Mouse (Mus musculus): ENCODE results near the gene Vgll4. TPM values are rescaled to one million over a fixed set of nuclear protein-coding genes. Genes with fewer than 3 reads are reported as not detected.

Vgll4 gene
- polyA plus RNA-seq, 1 experiment from 2014 or later = 10.0 TPM

DNA sequence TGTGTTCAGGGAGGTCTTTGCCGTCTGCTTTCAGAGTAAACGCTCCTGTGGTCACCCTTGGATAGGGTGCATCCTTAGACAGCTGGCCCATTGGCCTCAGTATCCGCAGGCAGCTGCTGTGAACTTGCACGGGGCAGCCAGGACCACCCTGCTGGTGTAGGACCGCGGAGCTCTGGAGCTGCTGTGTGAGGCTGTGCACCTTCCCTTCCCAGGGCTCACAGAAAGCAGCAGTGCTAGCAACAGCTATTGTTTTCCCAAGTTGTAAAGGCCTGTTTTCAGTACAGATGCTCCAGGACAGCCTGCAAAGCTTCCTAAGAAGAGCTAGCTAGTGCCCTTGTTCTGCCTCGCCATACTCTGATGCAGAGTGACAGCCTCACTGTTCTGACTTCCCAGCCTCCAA, 118.1 kb downstream of the Vgll4 start:
- WGBS (ENCODE audit: insufficient replicate concordance) = 61% methylated on average over 7 of the region's 7 CpGs
- Histone ChIP-seq H3K27ac (ENCODE audit: low read length) (no peak overlapping the region), H3K4me1 (ENCODE audit: control insufficient read depth, low read depth, low read length) (no peaks in the 10 kb centered on the region; the same call in 1 of the 2 replicates), H3K4me2 (ENCODE audit: low read depth, low read length) (no peak overlapping the region), H3K9ac (ENCODE audit: low read depth, low read length) (no peak overlapping the region), H3K9me3 (replicated peaks; ENCODE audit: control insufficient read depth, low read length) (no peaks in the 10 kb centered on the region), H3K4me3 (ENCODE audit: low read depth, low read length) (no peak overlapping the region), H3K27me3 (ENCODE audit: control insufficient read depth, insufficient read depth, low read depth, low read length) (no peaks in the 10 kb centered on the region), H3K36me3 (ENCODE audit: control insufficient read depth, insufficient read depth) (no peaks in the 10 kb centered on the region)
- ATAC-seq (ENCODE audit: low read depth) = no peak

GRCm38 (mm10) chr6:114849787-114850186, 120.0 kb downstream of the Vgll4 start:
- Histone ChIP-seq H3K9me3 (replicated peaks; ENCODE audit: control insufficient read depth, low read length) (no peaks in the 10 kb centered on the region), H3K4me3 (ENCODE audit: low read depth, low read length) (no peak overlapping the region), H3K36me3 (ENCODE audit: control insufficient read depth, insufficient read depth) (no peaks in the 10 kb centered on the region), H3K9ac (ENCODE audit: low read depth, low read length) (no peak overlapping the region), H3K4me1 (ENCODE audit: control insufficient read depth, low read depth, low read length) (no peaks in the 10 kb centered on the region; the same call in 1 of the 2 replicates), H3K27me3 (ENCODE audit: control insufficient read depth, insufficient read depth, low read depth, low read length) (no peaks in the 10 kb centered on the region), H3K4me2 (ENCODE audit: low read depth, low read length) (no peak overlapping the region), H3K27ac (ENCODE audit: low read length) (no peak overlapping the region)
- ATAC-seq (ENCODE audit: low read depth) = no peak
- WGBS (ENCODE audit: insufficient replicate concordance) = 53% methylated on average over 8 of the region's 8 CpGs

DNA sequence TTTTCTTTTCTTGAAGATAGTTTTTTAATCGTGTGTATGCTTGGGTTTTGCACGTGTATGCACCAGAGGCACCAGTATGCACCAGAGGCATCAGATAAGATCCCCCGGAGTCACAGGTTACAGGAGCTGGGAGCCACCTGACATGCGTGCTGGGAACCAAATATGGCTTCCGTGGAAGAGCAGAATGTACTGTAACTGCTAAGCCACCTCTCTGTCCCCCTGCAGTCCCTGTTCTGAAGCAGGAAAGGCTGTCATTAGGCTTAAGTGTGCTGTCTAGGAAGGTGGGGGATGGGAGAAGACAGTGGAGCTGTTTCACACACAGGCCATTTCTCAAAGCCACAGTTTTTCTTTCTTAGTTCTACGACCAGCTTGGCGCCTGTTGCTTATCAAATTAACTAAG, 121.0 kb downstream of the Vgll4 start:
- no peak for ATAC-seq (ENCODE audit: low read depth)
- H3K4me3 ChIP-seq (ENCODE audit: low read depth, low read length) = no peak overlapping the region
- WGBS (ENCODE audit: insufficient replicate concordance) = 17% methylated on average over 7 of the region's 7 CpGs
- no peaks in the 10 kb centered on the region; the same call in 1 of the 2 replicates for H3K4me1 ChIP-seq (ENCODE audit: control insufficient read depth, low read depth, low read length)
- H3K27me3 ChIP-seq (ENCODE audit: control insufficient read depth, insufficient read depth, low read depth, low read length) = no peaks in the 10 kb centered on the region
- H3K9ac ChIP-seq (ENCODE audit: low read depth, low read length) = no peak overlapping the region
- no peaks in the 10 kb centered on the region for H3K36me3 ChIP-seq (ENCODE audit: control insufficient read depth, insufficient read depth)
- H3K9me3 ChIP-seq (replicated peaks; ENCODE audit: control insufficient read depth, low read length) = no peaks in the 10 kb centered on the region
- H3K27ac ChIP-seq (ENCODE audit: low read length) = no peak overlapping the region
- no peak overlapping the region for H3K4me2 ChIP-seq (ENCODE audit: low read depth, low read length)

GRCm38 (mm10) chr6:114847582-114848174, 122.1 kb downstream of the Vgll4 start:
- H3K36me3 ChIP-seq (ENCODE audit: control insufficient read depth, insufficient read depth) = no peaks in the 10 kb centered on the region
- H3K4me2 ChIP-seq (ENCODE audit: low read depth, low read length) = no peak overlapping the region
- no peak overlapping the region for H3K9ac ChIP-seq (ENCODE audit: low read depth, low read length)
- no peak for ATAC-seq (ENCODE audit: low read depth)
- H3K4me3 ChIP-seq (ENCODE audit: low read depth, low read length) = no peak overlapping the region
- WGBS (ENCODE audit: insufficient replicate concordance) = 65% methylated on average over 12 of the region's 12 CpGs
- H3K4me1 ChIP-seq (ENCODE audit: control insufficient read depth, low read depth, low read length) = no peaks in the 10 kb centered on the region; the same call in 1 of the 2 replicates
- H3K27ac ChIP-seq (ENCODE audit: low read length) = no peak overlapping the region
- H3K9me3 ChIP-seq (replicated peaks; ENCODE audit: control insufficient read depth, low read length) = no peaks in the 10 kb centered on the region
- no peaks in the 10 kb centered on the region for H3K27me3 ChIP-seq (ENCODE audit: control insufficient read depth, insufficient read depth, low read depth, low read length)

GRCm38 (mm10) chr6:114846153-114846772, 123.5 kb downstream of the Vgll4 start:
- Histone ChIP-seq H3K9ac (ENCODE audit: low read depth, low read length) (no peak overlapping the region), H3K36me3 (ENCODE audit: control insufficient read depth, insufficient read depth) (no peaks in the 10 kb centered on the region), H3K27me3 (ENCODE audit: control insufficient read depth, insufficient read depth, low read depth, low read length) (no peaks in the 10 kb centered on the region), H3K9me3 (replicated peaks; ENCODE audit: control insufficient read depth, low read length) (no peaks in the 10 kb centered on the region), H3K4me1 (ENCODE audit: control insufficient read depth, low read depth, low read length) (no peaks in the 10 kb centered on the region; the same call in 1 of the 2 replicates), H3K4me3 (ENCODE audit: low read depth, low read length) (no peak overlapping the region), H3K4me2 (ENCODE audit: low read depth, low read length) (no peak overlapping the region), H3K27ac (ENCODE audit: low read length) (no peak overlapping the region)
- ATAC-seq (ENCODE audit: low read depth) = no peak
- 55% methylated on average over 4 of the region's 4 CpGs for WGBS (ENCODE audit: insufficient replicate concordance)

GRCm38 (mm10) chr6:114842863-114843262, 126.9 kb downstream of the Vgll4 start:
- Histone ChIP-seq H3K27ac (ENCODE audit: low read length) (no peak overlapping the region), H3K9me3 (replicated peaks; ENCODE audit: control insufficient read depth, low read length) (no peaks in the 10 kb centered on the region), H3K27me3 (ENCODE audit: control insufficient read depth, insufficient read depth, low read depth, low read length) (no peaks in the 10 kb centered on the region), H3K4me3 (ENCODE audit: low read depth, low read length) (no peak overlapping the region), H3K9ac (ENCODE audit: low read depth, low read length) (no peak overlapping the region), H3K4me1 (ENCODE audit: control insufficient read depth, low read depth, low read length) (no peaks in the 10 kb centered on the region), H3K4me2 (ENCODE audit: low read depth, low read length) (no peak overlapping the region), H3K36me3 (ENCODE audit: control insufficient read depth, insufficient read depth) (no peaks in the 10 kb centered on the region)
- no peak for ATAC-seq (ENCODE audit: low read depth)
- WGBS (ENCODE audit: insufficient replicate concordance) = 84% methylated on average over 2 of the region's 2 CpGs

DNA sequence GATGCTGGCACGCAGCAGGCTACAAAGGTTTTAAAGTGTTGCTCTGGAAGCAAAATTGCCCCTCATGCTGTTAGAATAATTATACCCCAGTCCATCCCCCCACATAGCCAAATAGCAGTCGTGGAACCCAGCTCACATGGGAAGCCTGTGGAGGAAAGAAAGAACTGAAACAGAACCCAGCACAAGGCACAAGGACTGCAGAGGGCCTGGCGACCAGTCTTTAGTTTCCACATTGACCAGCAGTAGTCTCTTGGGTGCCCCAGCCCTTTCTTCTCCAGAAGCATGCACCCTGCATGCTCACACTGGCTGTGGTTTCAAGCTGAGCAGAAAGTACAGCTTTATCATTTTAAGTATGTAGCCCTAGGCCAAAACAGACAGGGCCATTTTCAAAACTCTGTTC, 127.7 kb downstream of the Vgll4 start:
- WGBS (ENCODE audit: insufficient replicate concordance) = 53% methylated on average over 3 of the region's 3 CpGs
- Histone ChIP-seq H3K4me3 (ENCODE audit: low read depth, low read length) (no peak overlapping the region), H3K9ac (ENCODE audit: low read depth, low read length) (no peak overlapping the region), H3K36me3 (ENCODE audit: control insufficient read depth, insufficient read depth) (no peaks in the 10 kb centered on the region), H3K27ac (ENCODE audit: low read length) (no peak overlapping the region), H3K9me3 (replicated peaks; ENCODE audit: control insufficient read depth, low read length) (no peaks in the 10 kb centered on the region), H3K4me2 (ENCODE audit: low read depth, low read length) (no peak overlapping the region), H3K27me3 (ENCODE audit: control insufficient read depth, insufficient read depth, low read depth, low read length) (no peaks in the 10 kb centered on the region), H3K4me1 (ENCODE audit: control insufficient read depth, low read depth, low read length) (no peaks in the 10 kb centered on the region)
- no peak for ATAC-seq (ENCODE audit: low read depth)

GRCm38 (mm10) chr6:114840012-114840411, 129.8 kb downstream of the Vgll4 start:
- H3K27me3 ChIP-seq (ENCODE audit: control insufficient read depth, insufficient read depth, low read depth, low read length) = no peaks in the 10 kb centered on the region

GRCm38 (mm10) chr6:114838872-114839271, 130.9 kb downstream of the Vgll4 start:
- H3K4me3 ChIP-seq (ENCODE audit: low read depth, low read length) = no peak overlapping the region
- no peak overlapping the region for H3K4me2 ChIP-seq (ENCODE audit: low read depth, low read length)
- no peaks in the 10 kb centered on the region for H3K36me3 ChIP-seq (ENCODE audit: control insufficient read depth, insufficient read depth)
- no peaks in the 10 kb centered on the region for H3K27me3 ChIP-seq (ENCODE audit: control insufficient read depth, insufficient read depth, low read depth, low read length)
- no peak overlapping the region for H3K27ac ChIP-seq (ENCODE audit: low read length)
- ATAC-seq (ENCODE audit: low read depth) = no peak
- H3K9ac ChIP-seq (ENCODE audit: low read depth, low read length) = no peak overlapping the region
- WGBS (ENCODE audit: insufficient replicate concordance) = 70% methylated on average over 4 of the region's 4 CpGs
- no peaks in the 10 kb centered on the region for H3K9me3 ChIP-seq (replicated peaks; ENCODE audit: control insufficient read depth, low read length)
- no peaks in the 10 kb centered on the region for H3K4me1 ChIP-seq (ENCODE audit: control insufficient read depth, low read depth, low read length)

More at GRCm38 (mm10) chr6:114840012-114840411, 129.8 kb downstream of the Vgll4 start:
- ATAC-seq (ENCODE audit: low read depth) = no peak
- Histone ChIP-seq H3K9me3 (replicated peaks; ENCODE audit: control insufficient read depth, low read length) (no peaks in the 10 kb centered on the region), H3K9ac (ENCODE audit: low read depth, low read length) (no peak overlapping the region), H3K4me1 (ENCODE audit: control insufficient read depth, low read depth, low read length) (no peaks in the 10 kb centered on the region), H3K4me2 (ENCODE audit: low read depth, low read length) (no peak overlapping the region), H3K27ac (ENCODE audit: low read length) (no peak overlapping the region), H3K4me3 (ENCODE audit: low read depth, low read length) (no peak overlapping the region), H3K36me3 (ENCODE audit: control insufficient read depth, insufficient read depth) (no peaks in the 10 kb centered on the region)
- WGBS (ENCODE audit: insufficient replicate concordance) = 47% methylated on average over 7 of the region's 7 CpGs
